Mouse (Mus musculus) heart, postnatal 0 days (tissue): Measurements from ENCODE around the gene Kcne1.

Experiments used
- CTCF ChIP-seq: IDR thresholded peaks from 2 replicates; pipeline ENCODE4 v1.5.1; 2016; ENCODE audit warnings: antibody characterized with exemption, control low read depth, low read depth
- EP300 ChIP-seq: IDR thresholded peaks from 2 replicates; pipeline ENCODE4 v1.6.1; 2016; ENCODE audit warnings: antibody characterized with exemption, low read depth

DNA sequence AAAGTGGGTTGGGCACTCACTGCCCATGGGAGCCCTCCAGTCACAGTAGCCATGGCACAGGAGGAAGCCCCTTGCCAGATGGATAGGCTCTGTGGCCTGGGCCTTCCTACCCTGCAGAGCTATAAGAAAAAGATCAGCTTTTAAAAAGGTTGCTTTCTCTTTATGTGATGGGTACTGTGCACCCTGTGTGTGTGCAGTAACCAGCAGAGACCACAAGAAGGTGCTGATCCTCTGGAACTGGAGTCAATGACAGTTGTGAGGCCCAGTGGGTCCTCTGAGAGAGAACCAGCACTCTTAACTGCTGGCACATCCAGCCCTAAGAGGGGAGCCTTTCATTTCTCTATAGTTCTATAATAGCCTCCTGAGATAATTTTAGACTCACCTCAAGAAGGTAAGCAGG lies 24.1 kb upstream of the Kcne1 start:
- TF ChIP-seq CTCF (no peak), EP300 (no peak)
